Mouse (Mus musculus) spleen, postnatal 14 days (tissue): Measurements from ENCODE around the gene Magea3.
"Not testable (repeated sequence)": the region's sequence is repeated elsewhere in the genome, so short reads cannot be mapped to it uniquely, and the experiment has no call there.

Experiments used
- DNase-seq, 2 experiments: peaks; one replicate each; pipeline ENCODE4 v3.0.0; 2021 to 2022; ENCODE audit warnings: low spot score in 2 of 2

Gene Magea3

DNA sequence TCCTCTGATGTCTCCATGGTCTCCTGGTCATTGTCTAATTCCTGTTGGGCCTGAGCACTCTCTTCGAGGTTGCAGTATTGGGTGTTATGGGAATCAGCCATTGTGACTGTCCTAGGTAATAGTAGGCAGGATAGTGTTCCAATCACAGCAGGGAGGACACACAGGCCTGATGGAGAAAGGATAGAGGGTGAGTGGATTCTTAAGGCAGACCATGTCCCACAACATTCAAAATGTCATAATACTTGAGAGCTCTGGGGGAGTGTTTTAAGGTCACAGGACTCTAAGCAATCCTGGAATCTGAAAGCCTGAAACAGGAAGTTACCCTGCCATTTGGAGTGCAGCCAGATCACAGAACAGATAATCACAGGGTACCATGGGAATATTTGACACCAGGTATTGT lies at the start of gene Magea3:
TSS of gene Magea3 (minus strand) at position 101 of the 400 bp plus-strand sequence.
- not testable (repeated sequence) for DNase-seq

DNA sequence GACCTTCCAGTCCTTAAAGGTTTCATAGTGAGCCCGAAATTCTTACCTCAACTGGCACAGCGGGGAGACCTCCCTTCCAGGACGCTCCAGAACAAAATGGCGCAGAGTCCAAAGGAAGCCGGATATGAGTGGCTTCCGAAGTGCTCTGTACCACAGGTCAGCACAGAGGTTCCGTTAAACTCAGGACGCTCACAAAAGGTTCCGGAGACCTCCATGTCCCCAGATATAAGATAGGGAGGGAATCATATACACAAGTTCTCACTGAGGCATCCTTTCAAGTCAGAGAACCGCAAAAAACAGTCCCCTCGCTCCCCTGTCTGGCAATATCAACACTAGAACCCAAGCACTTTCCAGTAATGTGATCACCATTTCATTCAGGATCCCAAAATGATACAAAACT lies 46.4 kb upstream of the Magea3 start, which contains the start of gene Magea8:
TSS of gene Magea8 (minus strand) at position 101 of the 400 bp plus-strand sequence.
- not testable (repeated sequence) for DNase-seq

DNA sequence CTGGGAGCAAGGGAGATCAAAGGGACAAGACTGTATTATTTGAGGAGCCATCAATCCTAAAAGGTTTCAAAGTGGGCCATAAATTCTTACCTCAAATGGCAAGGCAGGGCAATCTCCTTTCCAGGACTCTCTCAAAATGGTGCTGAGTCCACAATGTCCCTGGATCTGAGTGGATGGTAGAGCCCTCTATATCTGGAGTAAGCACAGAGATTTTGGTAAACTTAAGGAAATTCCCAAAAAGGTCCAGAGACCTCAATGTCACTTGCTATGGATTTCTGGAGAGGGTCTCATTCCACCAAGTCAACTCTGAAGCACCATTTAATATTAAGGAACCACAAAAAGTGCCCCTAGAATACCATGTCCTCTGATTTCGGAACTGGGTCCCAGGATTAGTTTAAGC lies 13.4 kb downstream of the Magea3 start, which contains the start of gene Magea6:
TSS of gene Magea6 (minus strand) at position 101 of the 400 bp plus-strand sequence.
- DNase-seq, result not testable (repeated sequence)
